Mouse (Mus musculus): ENCODE data around the gene Ccdc30.

- TF ChIP-seq CTCF (IDR thresholded peaks at IDR 0.05; ENCODE audit: control insufficient read depth, insufficient read depth, low read length) (no peak), POLR2A (IDR thresholded peaks at IDR 0.05; ENCODE audit: borderline replicate concordance, control insufficient read depth, low read depth, low read length) (no peak)
These were observed 122.3 kb downstream of the Ccdc30 start for GRCm38 (mm10) chr4:119292771-119293573.

Data from bone marrow, adult 2 months (tissue).